ENCODE assay signal across 9 mouse cellular contexts in genomic region chr2:114012749-114013211, GRCm38 (mm10). TPM values are rescaled to one million over a fixed set of nuclear protein-coding genes. Genes with fewer than 3 reads are reported as not detected.
DNase-seq lines count a peak whose midpoint lies in the region; ATAC-seq and TF ChIP-seq lines count a peak whose summit lies in the region.
"Had no signal": no experiment of that assay in that cellular context is flagged by ENCODE, and none has a peak within 500 bp of the region (broad histone marks: within the 10 kb centered on the region; RNA-seq: fewer than 3 reads in every experiment).

No protein-coding gene starts in this region.

- peak overlapping the region; percentile 74; the same call in 1 of the 2 replicates for H3K4me2 ChIP-seq in kidney, embryonic 14.5 days (replicated peaks; ENCODE audit: low read depth, low read length)
- H3K4me2 ChIP-seq in forebrain, postnatal 0 days (ENCODE audit: low read depth): peak overlapping the region; percentile 81
- peak overlapping the region; percentile 75 for H3K4me2 ChIP-seq in midbrain, embryonic 15.5 days

- no peaks in the 10 kb centered on the region for H3K9me3 ChIP-seq in kidney, embryonic 14.5 days (ENCODE audit: control insufficient read depth, low read length)
- no peaks in the 10 kb centered on the region for H3K9me3 ChIP-seq in forebrain, postnatal 0 days (ENCODE audit: low read length)
- no peaks in the 10 kb centered on the region for H3K9me3 ChIP-seq in midbrain, embryonic 15.5 days

- H3K27me3 ChIP-seq in kidney, embryonic 14.5 days (ENCODE audit: control insufficient read depth, insufficient read depth, low read length): peaks cover 47% of the 10 kb centered on the region
- peaks cover 3% of the 10 kb centered on the region for H3K27me3 ChIP-seq in kidney, adult 2 months (replicated peaks; ENCODE audit: control insufficient read depth, insufficient read depth, low read length)
- peaks cover 9% of the 10 kb centered on the region; the same call in 1 of the 2 replicates for H3K27me3 ChIP-seq in forebrain, postnatal 0 days (ENCODE audit: insufficient read depth, low read length)
- no peaks in the 10 kb centered on the region for H3K27me3 ChIP-seq in midbrain, embryonic 15.5 days (replicated peaks)

- no peak overlapping the region for H3K27ac ChIP-seq in kidney, embryonic 14.5 days (ENCODE audit: low read depth, low read length)
- no peak overlapping the region for H3K27ac ChIP-seq in kidney, adult 2 months (ENCODE audit: insufficient read depth, low read depth, low read length)
- peak overlapping the region; percentile 76 for H3K27ac ChIP-seq in forebrain, postnatal 0 days (ENCODE audit: low read depth, low read length)
- peak overlapping the region; percentile 87 for H3K27ac ChIP-seq in midbrain, embryonic 15.5 days

- no peak overlapping the region for H3K9ac ChIP-seq in kidney, embryonic 14.5 days (ENCODE audit: low read depth, low read length)
- H3K9ac ChIP-seq in forebrain, postnatal 0 days: peak overlapping the region; percentile 83
- H3K9ac ChIP-seq in midbrain, embryonic 15.5 days: peak overlapping the region; percentile 81

- no peaks in the 10 kb centered on the region for H3K36me3 ChIP-seq in kidney, embryonic 14.5 days (ENCODE audit: control insufficient read depth, insufficient read depth, low read length)
- no peaks in the 10 kb centered on the region for H3K36me3 ChIP-seq in kidney, adult 2 months (ENCODE audit: control insufficient read depth, insufficient read depth, low read length)
- no peaks in the 10 kb centered on the region for H3K36me3 ChIP-seq in forebrain, postnatal 0 days (ENCODE audit: insufficient read depth)
- 0 out of 2 replicates have a peak, but pooled peaks cover 5% of the 10 kb centered on the region for H3K36me3 ChIP-seq in midbrain, embryonic 15.5 days (replicated peaks)

- no peak for TF ChIP-seq CTCF in kidney, adult 2 months (conservative IDR thresholded peaks at IDR 0.05; ENCODE audit: insufficient read depth, insufficient read length, low read depth, low read length)
- no peak for TF ChIP-seq CTCF in forebrain, postnatal 0 days (IDR thresholded peaks at IDR 0.05; ENCODE audit: low read depth)

- intact Hi-C loops in gastrocnemius, postnatal 14 days (cut with DNase I; ENCODE audit: low total_unique reads): no loop called here

- H3K4me1 ChIP-seq in kidney, embryonic 14.5 days (ENCODE audit: control insufficient read depth, insufficient read depth, low read length): peaks cover 6% of the 10 kb centered on the region; the same call in 1 of the 2 replicates
- no peaks in the 10 kb centered on the region for H3K4me1 ChIP-seq in kidney, adult 2 months (ENCODE audit: control insufficient read depth, insufficient read depth, low read length)
- no peaks in the 10 kb centered on the region for H3K4me1 ChIP-seq in forebrain, postnatal 0 days (ENCODE audit: insufficient read depth)
- H3K4me1 ChIP-seq in midbrain, embryonic 15.5 days: peaks cover 18% of the 10 kb centered on the region

- 3% methylated on average over 19 of the region's 19 CpGs for WGBS in kidney, embryonic 14.5 days
- WGBS in kidney, adult 2 months: 5% methylated on average over 19 of the region's 19 CpGs
- WGBS in forebrain, postnatal 0 days: 1% methylated on average over 19 of the region's 19 CpGs
- WGBS in midbrain, embryonic 15.5 days: 1% methylated on average over 19 of the region's 19 CpGs

- no peak for TF ChIP-seq POLR2A in kidney, adult 2 months (IDR thresholded peaks at IDR 0.05; ENCODE audit: low read depth, low read length)

- DNase-seq in kidney, adult 2 months: no peak
- DNase-seq in cerebellum, adult 8-10 months: peak; percentile 22
- peak; percentile 67 for DNase-seq in forebrain, postnatal 0 days
- no peak for DNase-seq in gastrocnemius, postnatal 14 days

- peak; percentile 37; the same call in 1 of the 2 replicates for ATAC-seq in kidney, embryonic 14.5 days (ENCODE audit: low FRiP score, low TSS enrichment)
- peak; percentile 74 for ATAC-seq in forebrain, postnatal 0 days
- peak; percentile 88 for ATAC-seq in midbrain, embryonic 15.5 days (replicated peaks)
- ATAC-seq in granulocyte monocyte progenitor cell, adult 5-6 weeks (replicated peaks; ENCODE audit: poor library complexity, severe bottlenecking): no peak
- no peak for ATAC-seq in erythroblast, adult 5-6 weeks (replicated peaks; ENCODE audit: low FRiP score, poor library complexity, severe bottlenecking)

- H3K4me3 ChIP-seq in kidney, embryonic 14.5 days (ENCODE audit: low read length): peak overlapping the region; percentile 39
- H3K4me3 ChIP-seq in kidney, adult 2 months (ENCODE audit: insufficient read depth, low read depth, low read length): no peak overlapping the region
- peak overlapping the region; percentile 60 for H3K4me3 ChIP-seq in forebrain, postnatal 0 days (ENCODE audit: low read depth, low read length)
- H3K4me3 ChIP-seq in midbrain, embryonic 15.5 days: peak overlapping the region; percentile 80

RNA-seq across cellular contexts. Expression of gene Gjd2, which starts 0.6 kb away (rescaled TPM):
- polyA plus RNA-seq in kidney, embryonic 14.5 days (2014; fragmentation: Nextera tagmentation; extraction: Ambion mirVana): not detected in 2 replicates
- not detected in 2 replicates for polyA plus RNA-seq in kidney, adult 2 months (2012; rRNA removed)
- total RNA-seq in forebrain, postnatal 0 days (2014; rRNA removed): 26.4 and 37.7 TPM in 2 replicates
- 4.2 and 6.6 TPM in 2 replicates for polyA plus RNA-seq in forebrain, postnatal 0 days (2015; fragmentation: Nextera tagmentation; extraction: Ambion mirVana)
- polyA plus RNA-seq in midbrain, embryonic 15.5 days (2015; fragmentation: Nextera tagmentation; extraction: Ambion mirVana): 9.7 and 10.2 TPM in 2 replicates
- total RNA-seq in granulocyte monocyte progenitor cell, adult 5-6 weeks (2014; fragmentation: Nextera tagmentation): not detected in 2 replicates
- not detected in 2 replicates for total RNA-seq in granulocyte monocyte progenitor cell, adult 5-6 weeks (2017)
- total RNA-seq in erythroblast, adult 5-6 weeks (2015; ENCODE audit: low replicate concordance): not detected in 2 replicates
- not detected in 2 replicates for total RNA-seq in erythroblast, adult 5-6 weeks (2017; ENCODE audit: low replicate concordance)
- not detected for total RNA-seq in gastrocnemius, postnatal 14 days (2021)
- polyA plus RNA-seq: spleen, adult 2 months had no signal

RNA-seq across cellular contexts. Expression of gene Actc1, which starts 40.6 kb away (rescaled TPM):
- polyA plus RNA-seq in kidney, embryonic 14.5 days (2014; fragmentation: Nextera tagmentation; extraction: Ambion mirVana): 12.3 and 12.6 TPM in 2 replicates
- polyA plus RNA-seq in kidney, adult 2 months (2012; rRNA removed): 4.1 and 4.5 TPM in 2 replicates
- total RNA-seq in forebrain, postnatal 0 days (2014; rRNA removed): 0.46 and 1.4 TPM in 2 replicates
- 0.17 and 0.19 TPM in 2 replicates for polyA plus RNA-seq in forebrain, postnatal 0 days (2015; fragmentation: Nextera tagmentation; extraction: Ambion mirVana)
- polyA plus RNA-seq in midbrain, embryonic 15.5 days (2015; fragmentation: Nextera tagmentation; extraction: Ambion mirVana): 3.0 and 54.5 TPM in 2 replicates
- not detected in 2 replicates for total RNA-seq in granulocyte monocyte progenitor cell, adult 5-6 weeks (2014; fragmentation: Nextera tagmentation)
- not detected in 2 replicates for total RNA-seq in granulocyte monocyte progenitor cell, adult 5-6 weeks (2017)
- not detected in 2 replicates for total RNA-seq in erythroblast, adult 5-6 weeks (2015; ENCODE audit: low replicate concordance)
- total RNA-seq in erythroblast, adult 5-6 weeks (2017; ENCODE audit: low replicate concordance): not detected in 2 replicates
- total RNA-seq in gastrocnemius, postnatal 14 days (2021): 1,000 to 10,000 TPM; 7,210 to 7,715 TPM

Comparison
In these comparisons a context has a peak if more than half of its experiments do, and no peak if none do; other contexts are left out.
1. ATAC-seq: peak in kidney, embryonic 14.5 days (single experiment), forebrain, postnatal 0 days (single experiment) and midbrain, embryonic 15.5 days (single experiment); none in granulocyte monocyte progenitor cell, adult 5-6 weeks (single experiment) and erythroblast, adult 5-6 weeks (single experiment).
2. H3K27ac ChIP-seq: peak in forebrain, postnatal 0 days (single experiment) and midbrain, embryonic 15.5 days (single experiment); none in kidney, embryonic 14.5 days (single experiment) and kidney, adult 2 months (single experiment).
3. DNase-seq: peak in cerebellum, adult 8-10 months (single experiment) and forebrain, postnatal 0 days (single experiment); none in kidney, adult 2 months (single experiment) and gastrocnemius, postnatal 14 days (single experiment).
4. RNA of gene Gjd2, which starts 0.6 kb away (total RNA-seq): 26.4 to 37.7 TPM in forebrain, postnatal 0 days; not detected in gastrocnemius, postnatal 14 days, not detected in granulocyte monocyte progenitor cell, adult 5-6 weeks and not detected in erythroblast, adult 5-6 weeks; every median in the first group is over 10 times any median in the second.
5. RNA of gene Actc1, which starts 40.6 kb away (total RNA-seq): 7,210 to 7,715 TPM in gastrocnemius, postnatal 14 days; 0.46 to 1.4 TPM in forebrain, postnatal 0 days, not detected in granulocyte monocyte progenitor cell, adult 5-6 weeks and not detected in erythroblast, adult 5-6 weeks; every median in the first group is over 1,000 times any median in the second.
6. Peak in every context shown above with its lines, with median percentiles within 50 percentile points of each other: H3K4me2 ChIP-seq.